Mouse (Mus musculus): Measurements from ENCODE around the gene Arrdc5. TPM values are rescaled to one million over a fixed set of nuclear protein-coding genes. Genes with fewer than 3 reads are reported as not detected.

The Arrdc5 gene
- total RNA-seq, 2 experiments from 2014 or later, result not detected

GRCm38 (mm10) chr17:56255429-56255828 lies 44.7 kb downstream of the Arrdc5 start:
- DNase-seq, result peak; percentile 60

GRCm38 (mm10) chr17:56254695-56255094 lies 45.4 kb downstream of the Arrdc5 start:
- no peak for DNase-seq

DNA sequence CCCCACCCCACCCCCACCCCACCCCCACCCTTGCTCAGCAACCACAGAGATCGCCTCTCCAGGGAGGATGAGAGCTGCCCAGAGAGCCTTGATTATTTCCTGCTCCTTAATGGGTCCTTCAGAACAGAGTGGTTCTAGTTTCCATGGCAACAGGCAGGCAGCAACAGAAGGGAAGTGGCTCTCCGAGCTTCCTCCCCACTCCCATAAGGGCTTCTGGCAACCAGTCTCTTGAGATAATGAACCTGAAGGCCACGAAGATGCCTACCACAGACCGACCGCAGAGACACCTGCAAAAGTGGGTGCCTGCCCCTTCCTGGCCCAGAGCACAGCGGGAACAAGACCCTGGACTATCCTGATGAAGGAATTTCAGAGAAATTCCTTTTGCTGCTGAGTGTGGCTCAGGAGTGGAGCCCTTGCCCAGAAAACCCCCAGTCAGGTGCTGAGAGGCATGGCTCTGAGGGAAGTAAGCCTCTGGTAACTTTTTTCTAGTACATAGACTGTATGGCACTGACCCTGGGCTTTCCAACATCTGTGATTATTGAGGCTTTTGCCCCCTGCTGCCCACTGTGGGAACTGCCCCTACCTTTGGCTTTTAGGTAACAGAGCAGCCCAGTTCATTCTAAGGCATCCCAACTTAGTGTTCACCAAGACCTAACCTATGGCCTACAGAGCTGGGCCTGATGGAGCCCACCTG lies 48.8 kb downstream of the Arrdc5 start:
- DNase-seq, result peak; percentile 84

GRCm38 (mm10) chr17:56245608-56246007 lies 54.5 kb downstream of the Arrdc5 start:
- DNase-seq, result no peak

Other genes with a start within 250 kb of the Arrdc5 start
- gene Ubxn6, start 225.3 kb downstream of the Arrdc5 start, total RNA-seq (2021), result 10 to 100 TPM; 77.5 to 78.9 TPM
- 10 to 100 TPM; 45.3 to 54.0 TPM for gene Hdgfl2, start 220.7 kb downstream of the Arrdc5 start, total RNA-seq (2021)
- 10 to 100 TPM; 75.7 to 89.2 TPM for gene Plin4, start 190.5 kb downstream of the Arrdc5 start, total RNA-seq (2021)
- gene Plin5, start 182.7 kb downstream of the Arrdc5 start, total RNA-seq (2021), result 100 to 1,000 TPM; 102 to 111 TPM
- 10 to 100 TPM; 41.0 to 55.6 TPM for gene Lrg1, start 178.3 kb downstream of the Arrdc5 start, total RNA-seq (2021)
- 10 to 100 TPM; 13.3 to 14.9 TPM for gene Sema6b, start 159.9 kb downstream of the Arrdc5 start, total RNA-seq (2021)
- 10 to 100 TPM in 1 of 2 experiments, 1 to 10 TPM in 1; 9.5 to 11.0 TPM for gene Tnfaip8l1, start 137.8 kb downstream of the Arrdc5 start, total RNA-seq (2021)
- gene Mydgf, start 116.4 kb downstream of the Arrdc5 start, total RNA-seq (2021), result 10 to 100 TPM; 55.6 to 61.9 TPM
- 10 to 100 TPM; 28.8 to 30.1 TPM for gene Dpp9, start 81.4 kb downstream of the Arrdc5 start, total RNA-seq (2021)
- 10 to 100 TPM; 27.8 to 38.0 TPM for gene Fem1a, start 43.5 kb downstream of the Arrdc5 start, total RNA-seq (2021)
- gene Ticam1, start 23.5 kb downstream of the Arrdc5 start, total RNA-seq (2021), result 10 to 100 TPM; 16.6 to 18.1 TPM
- gene Plin3, start 7.4 kb downstream of the Arrdc5 start, total RNA-seq (2021), result 10 to 100 TPM; 96.0 to 97.9 TPM
- 10 to 100 TPM; 28.5 to 34.8 TPM for gene Uhrf1, start 3.0 kb upstream of the Arrdc5 start, total RNA-seq (2021)
- 10 to 100 TPM; 35.0 to 41.8 TPM for gene Kdm4b, start 25.8 kb upstream of the Arrdc5 start, total RNA-seq (2021)
- gene Ptprs, start 176.2 kb upstream of the Arrdc5 start, total RNA-seq (2021), result 100 to 1,000 TPM in 1 of 2 experiments, 10 to 100 TPM in 1; 77.1 to 106 TPM
- not detected for gene Znrf4, start 212.1 kb upstream of the Arrdc5 start, total RNA-seq (2021)